Mouse (Mus musculus) olfactory bulb, adult 2 months (tissue): ENCODE measurements around the gene Surf6. TPM values are rescaled to one million over a fixed set of nuclear protein-coding genes. Genes with fewer than 3 reads are reported as not detected.
A peak's percentile ranks its signal among the peaks of the same experiment; 100 is the strongest.

Source experiments
- H3K27ac ChIP-seq: fragments of 200-500 bp; 2 replicates; pipeline ENCODE4 v1.5.1; 2012; ENCODE audit warnings: low read depth, low read length; ENCODE audit not compliant: insufficient read depth
- H3K4me1 ChIP-seq: fragments of 200-500 bp; 2 replicates; pipeline ENCODE4 v1.6.1; 2012; ENCODE audit warnings: low read length; ENCODE audit not compliant: control insufficient read depth, insufficient read depth
- H3K4me3 ChIP-seq: fragments of 200-500 bp; 2 replicates; pipeline ENCODE4 v1.5.1; 2012; ENCODE audit warnings: mild to moderate bottlenecking, low read depth, low read length, moderate library complexity; ENCODE audit not compliant: insufficient read depth
- CTCF ChIP-seq: fragments of 200-500 bp; IDR thresholded peaks from 2 replicates; pipeline ENCODE4 v1.5.1; 2012; ENCODE audit warnings: low read depth, mild to moderate bottlenecking, low read length, moderate library complexity; ENCODE audit not compliant: insufficient read depth
- POLR2A ChIP-seq: fragments of 200-500 bp; IDR thresholded peaks from 2 replicates; pipeline ENCODE4 v1.6.1; 2012; ENCODE audit warnings: mild to moderate bottlenecking, low read depth, low read length, moderate library complexity; ENCODE audit not compliant: insufficient read depth
- WGBS: fragments of 180-500 bp; shearing (Covaris S2); methylation state at CpG from one replicate; pipeline ENCODE4 v1.1.7; 2018; 5-methylcytosine and 5-hydroxymethylcytosine counted together
- polyA plus RNA-seq: library from polyadenylated mRNA; stranded (reverse); fragments of >200 nt; gene quantifications from 2 replicates; pipeline ENCODE4 v1.2.4, GENCODE M21; 2012; ENCODE audit warnings: low replicate concordance; ENCODE audit not compliant: missing spikeins, insufficient read depth, insufficient read length

The Surf6 gene
- polyA plus RNA-seq, 1 experiment: not detected

DNA sequence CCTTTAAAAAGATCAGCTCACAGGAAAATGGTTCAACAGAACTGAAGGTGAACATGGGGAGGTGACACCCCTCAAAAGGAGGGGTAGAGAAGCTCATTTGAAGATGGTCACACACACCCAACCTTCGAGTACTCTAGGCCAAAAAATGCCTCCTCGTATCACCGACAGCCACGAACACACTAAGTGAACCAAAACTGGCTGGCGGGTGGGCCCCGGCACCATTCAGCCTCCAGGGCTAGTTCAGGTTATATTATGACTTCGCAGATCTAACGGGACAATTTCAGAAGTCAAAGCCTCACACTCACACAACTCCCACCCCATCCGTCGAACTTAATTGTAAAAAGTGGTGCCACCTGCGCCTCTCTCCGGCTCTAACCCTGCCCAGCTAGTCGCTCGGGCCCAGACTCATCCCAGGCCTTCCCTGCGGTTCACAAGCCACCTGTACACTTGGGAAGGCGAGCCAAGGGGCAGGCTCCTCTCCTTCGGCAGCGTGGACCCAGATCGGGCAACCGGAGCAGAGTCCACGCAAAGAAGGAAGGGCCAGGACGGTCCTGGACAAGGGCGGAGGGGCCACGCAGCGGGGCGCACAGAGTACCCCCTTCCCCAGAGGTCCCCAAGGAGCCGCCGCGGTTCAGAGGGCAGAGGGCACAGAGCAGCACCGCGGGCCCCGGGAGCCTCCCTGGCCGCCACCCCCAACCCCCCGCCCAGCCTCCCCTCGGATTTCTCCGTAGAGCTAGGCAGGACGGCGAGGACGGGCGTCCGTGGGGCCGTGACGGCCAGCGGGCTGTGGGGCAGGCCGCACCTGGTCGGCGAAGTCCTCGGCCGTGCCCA, 30.0 kb upstream of the Surf6 start:
- WGBS: under 1% methylated on average over 46 of the region's 49 CpGs
- Histone ChIP-seq H3K27ac (peak overlapping the region; percentile 67; the same call in 1 of the 2 replicates), H3K4me3 (peak overlapping the region; percentile 100), H3K4me1 (peaks cover 14% of the 10 kb centered on the region)
- TF ChIP-seq CTCF: no peak
- TF ChIP-seq POLR2A: no peak

DNA sequence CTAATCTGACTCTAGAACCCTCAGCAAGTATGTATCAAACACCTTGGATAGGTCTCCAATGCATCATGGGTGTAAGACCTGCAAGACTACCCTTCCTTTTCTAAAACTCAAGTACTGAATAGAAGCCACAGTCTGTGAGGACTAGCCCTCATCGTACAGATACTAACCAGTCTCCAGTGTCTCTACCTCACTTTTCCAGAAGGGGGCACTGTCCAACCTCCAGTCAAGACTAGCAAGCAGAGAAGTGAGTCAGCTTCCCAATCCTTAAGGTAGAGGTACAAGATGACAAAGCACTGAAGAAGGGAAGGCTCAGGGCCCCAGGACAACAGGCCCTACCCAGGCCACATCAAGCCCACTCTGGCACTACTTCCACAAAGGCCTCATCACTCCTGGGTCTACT, 27.7 kb upstream of the Surf6 start:
- no peak overlapping the region for H3K27ac ChIP-seq
- no peak overlapping the region for H3K4me3 ChIP-seq
- WGBS: 6% methylated on average over 1 of the region's 1 CpGs
- TF ChIP-seq POLR2A (no peak), CTCF (no peak)
- peaks cover 14% of the 10 kb centered on the region for H3K4me1 ChIP-seq

DNA sequence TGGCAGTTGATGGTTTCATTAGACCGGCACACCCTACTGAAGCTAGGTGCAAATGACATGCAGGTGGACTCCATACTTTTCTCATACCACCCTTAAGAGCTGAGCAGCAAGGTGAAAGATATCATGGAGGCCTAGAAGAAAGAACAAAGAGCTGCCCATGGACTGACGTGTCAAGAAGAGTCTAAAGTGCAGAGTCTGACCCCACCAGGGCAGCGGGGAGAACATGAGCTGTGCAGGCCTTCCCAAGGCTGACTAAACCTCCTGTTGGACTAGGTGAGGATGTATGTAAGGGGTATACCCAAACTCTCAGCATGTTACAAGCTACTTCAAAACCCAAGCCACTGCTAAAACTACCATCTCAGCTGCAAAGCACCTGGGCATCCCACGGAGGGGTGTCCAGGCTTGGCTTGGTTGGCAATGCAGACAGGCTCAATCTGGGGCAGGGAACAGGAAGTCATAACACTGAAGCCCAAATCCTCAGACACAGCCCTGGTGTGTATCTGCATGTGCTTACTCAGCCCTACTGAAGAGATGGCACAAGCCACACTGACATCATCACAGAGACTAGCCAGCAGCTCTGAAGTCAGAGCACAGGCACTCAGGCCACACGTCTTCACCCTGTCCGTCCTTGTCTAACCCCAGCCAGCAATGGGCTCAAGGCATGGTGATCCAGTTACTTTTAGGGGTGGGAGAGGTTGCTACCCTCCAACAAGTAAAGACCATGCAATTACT, 25.2 kb upstream of the Surf6 start:
- Histone ChIP-seq H3K27ac (no peak overlapping the region), H3K4me3 (no peak overlapping the region), H3K4me1 (peaks cover 8% of the 10 kb centered on the region)
- TF ChIP-seq CTCF (no peak), POLR2A (no peak)
- WGBS: 93% methylated on average over 6 of the region's 6 CpGs

- 62% methylated on average over 9 of the region's 9 CpGs for WGBS
- Histone ChIP-seq H3K4me1 (peaks cover 11% of the 10 kb centered on the region), H3K27ac (no peak overlapping the region), H3K4me3 (no peak overlapping the region)
- TF ChIP-seq POLR2A (no peak), CTCF (no peak)
Observed at GRCm38 (mm10) chr2:26921784-26922183, 19.1 kb upstream of the Surf6 start.

DNA sequence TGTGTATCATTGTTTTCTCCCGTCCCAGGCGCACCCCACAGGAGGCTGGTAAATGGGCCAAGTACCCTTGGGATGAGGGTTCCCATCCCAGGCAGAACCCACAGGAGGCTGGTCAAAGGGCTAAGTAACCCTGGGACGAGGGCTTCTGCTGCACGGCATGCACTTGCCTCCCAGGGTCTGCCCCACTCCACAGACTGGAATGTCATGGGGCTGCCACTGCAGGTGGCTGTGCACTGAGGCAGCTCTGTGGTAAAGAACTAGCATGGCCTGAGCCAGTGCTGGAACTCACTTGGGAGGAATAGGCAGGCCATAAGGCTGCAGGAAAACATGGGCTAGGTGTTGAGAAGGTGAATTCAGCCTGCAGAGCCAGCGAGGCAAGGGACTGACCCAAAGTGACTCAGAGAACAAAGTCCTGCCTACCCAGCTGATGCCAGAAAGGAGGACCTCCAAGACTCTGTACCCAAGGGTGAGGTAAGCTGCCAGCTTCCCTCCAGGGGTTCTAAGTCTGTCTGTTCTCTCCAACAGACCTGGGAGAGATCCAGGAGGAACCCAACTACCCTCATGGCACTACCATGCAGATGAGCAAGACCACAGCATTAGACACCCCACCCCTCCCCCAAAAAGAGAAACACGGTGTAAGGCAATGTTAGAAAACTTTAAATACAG, 17.6 kb upstream of the Surf6 start:
- peaks cover 14% of the 10 kb centered on the region for H3K4me1 ChIP-seq
- WGBS: 79% methylated on average over 6 of the region's 6 CpGs
- H3K4me3 ChIP-seq: no peak overlapping the region
- no peak overlapping the region for H3K27ac ChIP-seq
- TF ChIP-seq POLR2A: no peak
- no peak for TF ChIP-seq CTCF

- no peak overlapping the region for H3K4me3 ChIP-seq
- H3K4me1 ChIP-seq: peaks cover 16% of the 10 kb centered on the region
- TF ChIP-seq POLR2A (no peak), CTCF (no peak)
- H3K27ac ChIP-seq: no peak overlapping the region
- 73% methylated on average over 3 of the region's 3 CpGs for WGBS
Observed at GRCm38 (mm10) chr2:26919684-26920083, 17.0 kb upstream of the Surf6 start.

GRCm38 (mm10) chr2:26916738-26917137, 14.1 kb upstream of the Surf6 start:
- no peak overlapping the region for H3K27ac ChIP-seq
- 2% methylated on average over 13 of the region's 13 CpGs for WGBS
- H3K4me1 ChIP-seq: peaks cover 22% of the 10 kb centered on the region
- peak overlapping the region; percentile 80 for H3K4me3 ChIP-seq
- TF ChIP-seq POLR2A (no peak), CTCF (no peak)

- TF ChIP-seq POLR2A: peak; percentile 38; the same call in 1 of the 2 replicates
- TF ChIP-seq CTCF: no peak
- Histone ChIP-seq H3K4me1 (peaks cover 25% of the 10 kb centered on the region), H3K4me3 (peak within 1 kb of the TSS; percentile 80), H3K27ac (peak within 1 kb of the TSS; percentile 17; the same call in 1 of the 2 replicates)
- 1% methylated on average over 47 of the region's 47 CpGs for WGBS
Observed at GRCm38 (mm10) chr2:26915927-26916728, 13.4 kb upstream of the Surf6 start, which contains the start of the genes Surf2 and Surf1. Surf2 (plus strand) TSS chr2:26916367. Surf1 (minus strand) TSS chr2:26916530.
